Mouse (Mus musculus) B cell, adult 2 months (primary cell): ENCODE measurements around the gene Aktip.
A peak's percentile ranks its signal among the peaks of the same experiment; 100 is the strongest.

Experiments used
- DNase-seq, 2 experiments: peaks; one replicate each; pipeline ENCODE4 v3.0.0; 2022

Gene Aktip

DNA sequence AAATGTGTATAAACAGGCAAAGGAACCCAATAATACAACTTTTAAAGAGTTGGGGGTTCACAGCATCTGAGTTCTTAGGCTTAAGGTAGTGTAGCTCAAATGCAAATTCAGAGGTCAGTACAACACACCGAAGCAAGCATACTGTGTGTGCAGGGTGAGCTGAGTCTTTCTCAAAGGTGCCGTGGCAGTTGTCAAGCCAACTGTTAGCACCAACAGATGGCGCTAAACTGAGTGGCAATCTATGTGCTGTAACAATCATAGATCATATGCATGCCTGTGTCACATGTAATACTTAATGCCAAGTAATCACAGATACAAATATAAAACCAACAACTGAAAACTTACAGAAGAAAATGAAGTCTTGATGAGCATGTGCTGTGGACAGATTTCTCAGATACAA is 81.6 kb downstream of the Aktip start:
- peak; percentile 19 to 25 for DNase-seq

DNA sequence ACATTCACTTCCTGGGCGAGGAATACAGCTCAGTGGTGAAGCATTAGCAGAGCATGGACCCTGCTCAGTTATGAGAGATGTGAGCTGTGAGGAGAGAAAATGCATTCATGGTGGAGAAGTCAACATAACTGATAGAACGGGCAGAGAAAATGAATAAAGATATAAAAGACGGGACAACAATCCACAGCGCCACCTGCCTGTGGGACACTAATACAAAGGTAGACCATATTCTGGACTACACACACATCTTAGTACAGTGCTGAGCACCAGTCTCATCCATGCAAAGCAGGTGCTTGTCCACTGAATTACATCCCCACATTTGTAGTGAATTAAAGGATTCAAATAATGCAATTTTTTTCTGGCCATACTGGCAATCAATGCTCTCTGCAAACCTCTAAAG is 82.2 kb downstream of the Aktip start:
- no peak for DNase-seq

DNA sequence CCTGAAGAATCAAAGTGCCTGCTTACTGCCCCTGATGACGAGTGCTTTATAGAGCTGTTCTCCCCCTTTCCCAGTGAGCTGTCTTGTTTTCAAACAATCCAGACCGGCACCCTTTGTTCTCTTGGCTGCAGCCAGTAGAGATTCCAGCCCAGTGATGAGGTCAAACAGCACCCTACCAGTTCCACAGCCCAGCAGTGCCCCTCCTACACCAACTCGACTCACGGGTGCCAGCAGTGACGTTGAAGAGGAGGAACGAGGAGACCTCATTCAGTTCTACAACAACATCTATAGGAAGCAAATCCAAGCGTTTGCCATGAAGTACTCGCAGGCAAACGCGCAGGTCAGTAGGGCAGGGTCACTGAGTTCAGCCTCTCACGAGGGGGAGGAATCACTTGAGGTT is 84.9 kb downstream of the Aktip start:
- DNase-seq = no peak

DNA sequence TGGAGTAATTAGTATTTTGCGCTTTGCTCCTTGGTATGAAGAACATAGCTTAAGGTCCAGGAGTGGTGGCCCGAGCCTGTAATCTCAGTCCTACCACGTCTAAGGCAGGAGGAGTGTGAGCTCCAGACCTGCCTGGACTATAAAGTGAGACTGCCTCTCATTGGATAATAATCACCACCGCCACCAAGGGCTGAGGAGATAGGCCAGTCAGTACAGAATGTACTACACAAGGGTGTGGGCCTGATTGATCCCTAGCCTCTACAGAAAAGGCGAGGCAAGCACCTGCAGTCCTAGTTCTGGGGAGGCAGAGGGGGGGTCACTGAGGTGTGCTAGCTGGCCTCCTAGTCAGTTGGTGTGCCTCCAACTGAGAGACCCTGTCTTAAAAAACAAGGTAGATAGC is 85.3 kb downstream of the Aktip start:
- no peak for DNase-seq

DNA sequence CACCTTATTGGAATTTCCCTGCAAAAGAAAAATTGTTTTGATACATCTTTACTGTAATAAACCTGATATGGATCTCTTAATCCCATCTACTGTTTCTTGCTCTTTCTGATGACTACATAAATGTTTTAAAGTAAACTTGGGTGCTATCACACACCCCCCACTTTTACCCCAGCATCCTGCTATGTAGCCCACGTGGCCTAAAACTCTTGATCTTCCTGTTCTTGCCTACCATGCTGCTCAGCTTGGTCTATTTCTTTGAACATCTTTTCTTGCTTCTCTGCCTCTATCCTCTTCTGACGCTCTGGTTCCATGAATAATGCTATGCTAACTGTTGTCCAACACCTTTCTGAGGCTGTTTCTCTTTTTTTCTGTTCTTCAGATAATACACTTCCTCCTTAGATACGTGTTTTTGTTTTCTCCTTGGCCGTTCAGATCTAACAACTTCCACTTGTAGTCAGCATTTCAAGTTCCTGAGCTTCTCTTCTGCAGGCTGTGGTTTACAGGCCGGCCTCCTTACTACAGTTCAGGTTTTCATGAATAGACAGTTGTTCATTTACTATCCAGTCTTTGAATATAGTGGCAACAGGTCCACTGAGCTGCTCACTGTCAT is 87.8 kb downstream of the Aktip start:
- DNase-seq = no peak

DNA sequence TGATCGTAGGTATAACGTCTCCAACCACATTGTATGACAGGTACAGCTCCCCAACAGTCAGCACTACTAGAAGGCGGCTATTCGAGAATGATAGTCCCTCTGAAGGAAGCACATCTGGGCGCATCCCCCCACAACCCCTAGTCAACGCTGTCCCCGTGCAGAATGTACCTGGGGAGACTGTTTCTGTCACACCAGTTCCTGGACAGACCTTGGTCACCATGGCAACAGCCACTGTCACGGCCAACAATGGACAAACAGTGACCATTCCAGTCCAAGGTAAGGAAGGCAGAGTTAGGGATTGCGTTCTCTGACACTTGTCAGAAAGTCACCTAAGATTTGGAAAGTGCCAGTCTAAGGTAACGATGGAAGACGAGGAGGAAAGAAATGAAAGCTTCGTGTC is 93.5 kb downstream of the Aktip start:
- no peak for DNase-seq

DNA sequence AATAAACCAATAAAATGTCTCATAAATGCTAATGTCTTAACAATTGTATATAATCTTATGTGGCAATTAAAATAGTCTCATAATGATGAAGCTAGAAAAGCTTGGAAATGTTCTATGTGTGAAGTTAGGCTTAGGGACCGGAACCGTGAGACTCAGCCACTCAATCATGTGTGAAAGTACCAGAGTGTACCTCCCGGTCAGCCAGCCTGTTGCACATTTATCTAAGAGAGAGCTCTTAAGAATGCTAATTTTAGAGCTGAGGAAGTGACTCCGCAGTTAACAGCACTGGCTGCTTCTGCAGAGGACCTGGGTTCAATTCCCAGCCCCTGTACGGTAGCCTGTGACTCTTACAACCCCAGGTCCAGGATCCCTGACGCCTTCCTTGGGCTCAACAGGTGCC is 101.7 kb downstream of the Aktip start:
- DNase-seq = no peak

DNA sequence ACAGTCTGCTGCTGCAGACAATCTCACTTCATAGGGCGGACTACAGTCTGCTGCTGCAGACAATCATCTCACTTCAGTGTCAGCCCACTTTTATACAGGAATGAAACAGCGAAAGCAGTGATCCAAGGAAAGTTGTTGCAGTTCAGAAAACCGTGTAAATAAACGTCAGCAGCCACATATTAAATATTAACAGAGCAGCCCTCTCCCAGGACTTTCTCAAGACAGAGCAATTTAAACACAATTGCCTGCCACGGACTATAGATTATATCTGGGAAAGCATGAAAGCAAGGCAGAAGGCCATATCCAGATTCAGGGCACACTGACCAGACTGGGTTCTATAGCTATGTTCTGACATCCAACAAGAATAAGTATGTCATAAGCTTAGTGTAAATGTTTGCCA is 105.6 kb downstream of the Aktip start:
- no peak for DNase-seq

DNA sequence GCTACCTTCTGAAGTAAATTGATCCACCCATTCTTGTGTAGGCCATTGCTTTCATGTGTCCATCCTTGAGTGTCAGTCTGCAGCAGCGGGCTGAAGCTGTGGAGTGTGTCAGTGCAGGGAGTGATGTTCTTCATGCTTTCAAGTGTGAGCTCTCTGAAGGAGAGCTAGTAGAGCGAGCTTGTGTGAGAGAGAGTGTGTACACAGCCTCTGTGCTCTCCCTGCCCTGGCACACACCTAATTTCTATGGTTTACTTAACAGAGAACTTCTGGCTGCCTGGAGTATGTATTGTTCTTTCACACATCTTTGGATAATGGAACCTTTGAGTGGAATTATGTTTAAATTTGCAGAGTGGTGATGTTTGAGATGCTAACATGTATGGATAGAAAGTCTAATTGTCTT is 110.2 kb downstream of the Aktip start:
- DNase-seq = no peak

DNA sequence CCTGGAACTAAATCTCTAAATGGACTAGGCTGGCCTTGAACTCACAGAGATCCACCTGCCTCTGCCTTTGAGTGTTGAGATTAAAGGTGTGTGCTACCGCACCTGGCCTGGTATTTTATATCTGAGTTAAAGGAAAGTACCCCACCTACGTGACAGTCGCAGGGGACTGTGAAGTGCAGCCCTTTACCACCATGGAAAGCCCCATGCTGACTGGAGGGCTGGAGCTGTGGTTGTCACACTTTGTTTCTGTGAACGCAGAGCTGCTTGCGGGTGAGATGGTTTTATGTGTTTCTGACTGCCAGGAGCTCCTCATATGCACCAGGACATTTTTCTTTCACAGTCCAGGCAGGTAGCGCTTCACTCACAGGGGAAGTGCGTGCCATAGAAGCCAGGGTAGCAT is 111.3 kb downstream of the Aktip start:
- DNase-seq = no peak

DNA sequence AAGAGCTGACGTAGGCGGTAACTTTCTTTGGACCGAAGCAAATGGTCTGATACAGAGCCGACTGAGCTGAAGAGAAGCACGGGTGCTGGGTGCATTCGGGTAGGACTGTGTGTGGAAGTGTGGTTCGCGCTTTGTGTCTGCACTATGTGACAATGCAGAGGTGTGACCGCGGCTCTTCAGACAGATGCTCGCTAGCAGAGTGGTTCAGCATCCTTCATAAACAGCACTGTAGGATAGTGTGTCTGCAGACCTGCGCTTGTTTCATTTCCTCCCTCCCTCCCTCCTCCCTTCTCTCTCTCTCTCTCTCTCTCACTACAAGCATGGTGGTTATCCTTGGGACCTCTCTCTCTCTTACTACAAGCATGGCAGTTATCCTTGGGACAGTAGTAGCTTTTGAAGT is 117.3 kb downstream of the Aktip start:
- peak; percentile 17 to 30 for DNase-seq

DNA sequence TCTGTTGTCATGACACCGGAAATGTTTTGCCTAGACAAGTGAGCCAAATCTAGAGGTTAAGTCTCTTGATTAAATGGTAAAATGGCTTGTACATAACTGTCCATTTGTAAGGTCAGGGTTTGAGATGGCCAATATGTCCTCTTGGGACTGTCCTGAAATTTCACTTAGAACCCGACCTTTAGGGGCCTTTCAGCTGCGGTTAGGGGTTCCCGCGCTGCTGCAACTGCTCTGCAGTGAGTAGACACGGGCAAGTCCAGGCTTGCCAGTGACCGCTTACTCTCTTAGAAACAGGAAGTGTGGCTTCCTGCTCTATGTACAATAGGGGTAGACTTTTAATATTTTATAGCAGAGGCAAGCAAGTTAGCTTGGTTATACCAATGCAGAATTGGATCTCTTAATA is 117.9 kb downstream of the Aktip start:
- DNase-seq = peak; percentile 33 to 39

DNA sequence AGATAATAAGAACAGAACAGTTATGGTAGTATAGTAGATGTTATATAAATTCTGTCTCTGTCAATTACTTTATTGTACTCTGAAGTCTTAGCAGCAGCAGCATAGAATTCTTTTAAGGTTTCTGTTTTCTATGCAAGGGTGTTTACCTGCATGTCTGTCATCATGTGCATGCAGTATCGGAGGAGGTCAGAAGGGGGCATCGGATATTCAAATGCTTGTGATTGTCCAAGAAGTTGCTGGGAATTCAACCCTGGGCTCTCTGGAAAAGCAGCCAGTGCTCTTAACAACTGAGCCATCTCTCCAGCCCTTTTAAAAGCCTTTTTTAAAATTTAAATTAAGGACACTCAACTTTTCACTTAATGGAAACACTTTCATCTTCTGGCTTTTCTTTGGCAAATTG is 120.1 kb downstream of the Aktip start:
- peak in 1 of 2 experiments; percentile 23 for DNase-seq

DNA sequence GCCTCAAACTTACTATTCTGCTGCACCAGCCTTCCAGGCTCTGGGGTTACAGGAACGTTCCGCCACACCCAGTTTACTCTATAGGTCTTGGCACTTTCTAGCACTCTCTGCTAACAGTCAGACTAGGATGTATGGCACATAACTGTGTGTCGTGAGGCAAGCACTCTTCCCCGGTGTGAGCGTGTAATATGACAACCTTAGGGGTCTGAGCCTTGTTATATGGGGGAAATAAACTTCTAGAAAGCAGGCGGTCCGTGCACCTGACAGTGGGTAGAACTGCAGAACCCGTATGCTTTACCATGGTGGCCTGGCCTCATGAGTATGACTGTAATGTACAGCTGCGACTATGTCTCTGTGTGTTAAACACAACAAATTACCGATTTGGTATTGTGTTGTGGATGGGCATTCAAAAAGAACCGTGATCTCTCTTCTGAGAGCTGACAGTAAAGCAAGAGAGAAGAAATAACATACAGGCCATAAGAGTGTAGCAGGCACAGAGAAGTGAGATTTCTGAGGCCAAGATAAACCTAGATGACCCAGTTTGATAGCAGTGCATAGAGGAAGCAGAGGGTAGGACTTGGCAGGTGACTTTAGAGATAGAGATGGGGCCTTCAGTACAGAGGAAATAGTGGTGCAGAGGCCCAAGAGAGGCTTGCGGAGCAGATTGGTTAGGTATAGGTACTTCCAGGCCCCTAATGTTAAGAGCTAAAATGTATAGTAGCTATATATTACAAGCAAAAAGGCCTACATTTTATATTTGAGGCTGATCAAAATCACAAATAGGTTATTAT is 122.5 kb downstream of the Aktip start:
- DNase-seq = no peak

DNA sequence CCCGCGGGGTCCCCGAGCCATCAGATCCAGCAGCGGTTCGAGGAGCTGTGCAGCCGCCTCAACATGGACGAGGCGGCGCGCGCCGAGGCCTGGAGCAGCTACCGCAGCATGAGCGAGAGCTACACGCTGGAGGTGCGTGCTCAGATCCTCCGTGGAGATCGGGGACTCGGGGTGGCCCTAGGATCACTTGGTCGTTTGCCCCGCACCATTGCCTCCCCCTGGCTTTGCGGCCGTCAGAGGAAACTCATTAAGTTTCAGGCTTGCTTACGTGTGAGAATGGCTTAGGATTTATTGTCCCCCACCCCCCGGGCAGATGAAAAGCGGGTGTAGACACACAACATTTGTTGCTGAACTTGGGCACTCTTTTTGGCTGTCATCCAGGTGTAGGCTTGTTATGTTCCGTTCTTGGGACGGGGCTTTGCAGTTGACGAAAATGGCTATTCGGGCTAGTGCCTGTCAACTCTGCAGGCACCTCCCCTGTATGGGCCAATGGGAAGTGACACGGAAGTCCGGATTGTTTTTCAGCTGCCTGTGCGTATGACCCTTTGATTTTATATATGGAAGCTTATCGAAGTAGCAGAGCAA is 129.4 kb downstream of the Aktip start:
- peak; percentile 80 to 83 for DNase-seq

DNA sequence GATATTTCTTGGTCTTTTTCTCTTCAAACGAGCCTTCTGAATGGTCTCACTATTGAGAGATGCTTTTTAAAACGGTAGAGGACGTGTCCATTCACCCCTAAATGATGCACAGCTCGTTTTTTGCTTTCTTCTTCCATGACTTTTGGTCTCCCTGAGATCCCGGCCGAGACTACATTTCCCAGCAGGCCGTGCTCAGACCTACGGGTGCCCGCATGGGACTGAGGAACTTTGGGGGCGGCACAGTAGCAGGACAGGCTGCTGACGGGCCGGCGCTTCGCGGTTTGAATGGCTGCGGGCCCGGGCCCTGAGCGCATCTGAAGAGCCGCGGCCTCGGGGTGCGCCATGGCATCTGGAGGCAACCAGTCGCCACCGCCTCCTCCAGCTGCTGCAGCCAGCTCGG is 129.9 kb downstream of the Aktip start, which contains the start of gene Rbl2:
Gene Rbl2 (plus strand): TSS at position 224 of the 400 bp plus-strand sequence.
- peak; percentile 96 to 97 for DNase-seq

DNA sequence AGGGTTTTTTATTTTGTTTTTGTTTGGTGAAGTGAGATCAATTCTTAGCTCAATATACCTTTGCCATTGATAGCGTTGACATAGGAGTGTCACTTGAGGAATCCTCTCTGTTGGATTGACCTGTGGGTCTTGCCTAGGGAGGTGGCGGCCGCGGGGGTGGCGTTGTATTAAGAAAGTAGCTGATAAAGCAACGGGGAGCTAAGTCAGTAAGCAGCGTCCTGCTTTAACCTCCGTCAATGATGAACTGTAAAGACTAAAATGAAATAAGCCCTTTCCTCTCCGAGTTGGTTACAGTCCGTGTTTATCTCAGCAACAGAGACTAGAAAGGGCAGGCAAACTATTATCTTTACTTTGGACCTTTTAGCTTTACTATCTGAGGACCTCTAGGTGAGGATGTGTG is 130.4 kb downstream of the Aktip start:
- DNase-seq = peak in 1 of 2 experiments; percentile 19

DNA sequence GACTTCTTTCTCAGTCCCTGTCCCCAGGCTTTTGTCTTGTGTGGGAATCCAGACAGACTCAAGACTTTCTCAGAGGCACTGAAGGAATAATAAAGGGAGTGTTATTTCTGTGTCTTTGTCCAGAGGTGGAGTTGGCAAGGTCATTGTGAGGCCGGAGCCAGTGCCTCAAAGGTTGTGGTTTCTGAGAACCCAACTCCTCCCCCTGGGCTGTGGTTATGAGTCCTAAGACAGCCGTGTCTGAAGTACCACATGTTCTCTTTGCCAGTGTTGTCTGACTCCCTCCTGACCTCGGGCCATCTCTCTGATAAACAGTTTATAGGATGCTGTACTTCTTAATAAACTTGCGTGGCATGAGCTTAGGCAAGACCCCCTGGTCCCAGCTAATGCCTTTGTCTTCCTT is 134.6 kb downstream of the Aktip start:
- DNase-seq = no peak
